Mouse (Mus musculus): Measurements from ENCODE around the gene Traip. TPM values are rescaled to one million over a fixed set of nuclear protein-coding genes. Genes with fewer than 3 reads are reported as not detected.
A peak's percentile ranks its signal among the peaks of the same experiment; 100 is the strongest.

Traip gene
- polyA plus RNA-seq, 1 experiment from 2014 or later = 32.3 TPM

GRCm38 (mm10) chr9:107934146-107934545, 15.8 kb upstream of the Traip start:
- Histone ChIP-seq H3K4me3 (replicated peaks) (no peak overlapping the region), H3K9ac (replicated peaks) (no peak overlapping the region), H3K4me1 (replicated peaks) (peaks cover 25% of the 10 kb centered on the region), H3K27ac (no peak overlapping the region), H3K4me2 (no peak overlapping the region), H3K27me3 (peaks cover 33% of the 10 kb centered on the region), H3K36me3 (no peaks in the 10 kb centered on the region), H3K9me3 (no peaks in the 10 kb centered on the region)
- WGBS = 89% methylated on average over 11 of the region's 11 CpGs
- ATAC-seq (ENCODE audit: insufficient number of reproducible peaks, insufficient read depth, low FRiP score, low TSS enrichment, low read depth) = no peak

- no peaks in the 10 kb centered on the region for H3K36me3 ChIP-seq
- peak within 1 kb of the TSS; percentile 69 for H3K9ac ChIP-seq (replicated peaks)
- no peaks in the 10 kb centered on the region for H3K9me3 ChIP-seq
- H3K27me3 ChIP-seq = peaks cover 33% of the 10 kb centered on the region
- H3K27ac ChIP-seq = no peak within 1 kb of the TSS
- 10% methylated on average over 3 of the region's 3 CpGs for WGBS
- peak within 1 kb of the TSS; percentile 57 for H3K4me3 ChIP-seq (replicated peaks)
- peaks cover 25% of the 10 kb centered on the region for H3K4me1 ChIP-seq (replicated peaks)
- ATAC-seq (ENCODE audit: insufficient number of reproducible peaks, insufficient read depth, low FRiP score, low TSS enrichment, low read depth) = no peak
- H3K4me2 ChIP-seq = peak within 1 kb of the TSS; percentile 93
Observed at GRCm38 (mm10) chr9:107935374-107935773, 14.6 kb upstream of the Traip start, which contains the start of gene Camkv. Camkv (plus strand) TSS chr9:107935674.

GRCm38 (mm10) chr9:107935790-107936214, 14.1 kb upstream of the Traip start:
- Histone ChIP-seq H3K4me1 (replicated peaks) (peaks cover 25% of the 10 kb centered on the region), H3K27ac (no peak overlapping the region), H3K4me3 (replicated peaks) (peak overlapping the region; percentile 57), H3K27me3 (peaks cover 32% of the 10 kb centered on the region), H3K4me2 (peak overlapping the region; percentile 93), H3K9me3 (no peaks in the 10 kb centered on the region), H3K36me3 (no peaks in the 10 kb centered on the region), H3K9ac (replicated peaks) (peak overlapping the region; percentile 69)
- 0 out of 2 replicates have a peak, but pooled peaks have one; percentile 11 for ATAC-seq (ENCODE audit: insufficient number of reproducible peaks, insufficient read depth, low FRiP score, low TSS enrichment, low read depth)
- WGBS = 2% methylated on average over 41 of the region's 41 CpGs

GRCm38 (mm10) chr9:107936215-107936822, 13.6 kb upstream of the Traip start:
- Histone ChIP-seq H3K4me1 (replicated peaks) (peaks cover 25% of the 10 kb centered on the region), H3K4me2 (peak overlapping the region; percentile 93), H3K9ac (replicated peaks) (peak overlapping the region; percentile 69), H3K27me3 (peaks cover 30% of the 10 kb centered on the region), H3K4me3 (replicated peaks) (peak overlapping the region; percentile 57), H3K9me3 (no peaks in the 10 kb centered on the region), H3K36me3 (no peaks in the 10 kb centered on the region), H3K27ac (no peak overlapping the region)
- ATAC-seq (ENCODE audit: insufficient number of reproducible peaks, insufficient read depth, low FRiP score, low TSS enrichment, low read depth) = peak; percentile 40; the same call in 1 of the 2 replicates
- under 1% methylated on average over 29 of the region's 29 CpGs for WGBS

GRCm38 (mm10) chr9:107936831-107937230, 13.1 kb upstream of the Traip start:
- Histone ChIP-seq H3K4me2 (peak overlapping the region; percentile 93), H3K9ac (replicated peaks) (peak overlapping the region; percentile 69; the same call in 1 of the 2 replicates), H3K9me3 (no peaks in the 10 kb centered on the region), H3K4me1 (replicated peaks) (peaks cover 25% of the 10 kb centered on the region), H3K4me3 (replicated peaks) (peak overlapping the region; percentile 57), H3K36me3 (no peaks in the 10 kb centered on the region), H3K27ac (no peak overlapping the region), H3K27me3 (peaks cover 30% of the 10 kb centered on the region)
- ATAC-seq (ENCODE audit: insufficient number of reproducible peaks, insufficient read depth, low FRiP score, low TSS enrichment, low read depth) = no peak
- WGBS = 11% methylated on average over 3 of the region's 3 CpGs

GRCm38 (mm10) chr9:107947241-107948194, 2.4 kb upstream of the Traip start:
- H3K9me3 ChIP-seq = no peaks in the 10 kb centered on the region
- no peak for ATAC-seq (ENCODE audit: insufficient number of reproducible peaks, insufficient read depth, low FRiP score, low TSS enrichment, low read depth)
- H3K4me1 ChIP-seq (replicated peaks) = peaks cover 10% of the 10 kb centered on the region
- no peak overlapping the region for H3K4me3 ChIP-seq (replicated peaks)
- 89% methylated on average over 31 of the region's 31 CpGs for WGBS
- no peak overlapping the region for H3K27ac ChIP-seq
- no peak overlapping the region for H3K4me2 ChIP-seq
- no peaks in the 10 kb centered on the region for H3K27me3 ChIP-seq
- peaks cover 8% of the 10 kb centered on the region; the same call in 1 of the 2 replicates for H3K36me3 ChIP-seq
- no peak overlapping the region for H3K9ac ChIP-seq (replicated peaks)

- H3K9me3 ChIP-seq = no peaks in the 10 kb centered on the region
- H3K36me3 ChIP-seq = peaks cover 8% of the 10 kb centered on the region; the same call in 1 of the 2 replicates
- no peak for ATAC-seq (ENCODE audit: insufficient number of reproducible peaks, insufficient read depth, low FRiP score, low TSS enrichment, low read depth)
- WGBS = 85% methylated on average over 13 of the region's 13 CpGs
- peaks cover 10% of the 10 kb centered on the region for H3K4me1 ChIP-seq (replicated peaks)
- H3K4me2 ChIP-seq = no peak overlapping the region
- no peak overlapping the region for H3K9ac ChIP-seq (replicated peaks)
- no peaks in the 10 kb centered on the region for H3K27me3 ChIP-seq
- H3K27ac ChIP-seq = no peak overlapping the region
- no peak overlapping the region for H3K4me3 ChIP-seq (replicated peaks)
Observed at GRCm38 (mm10) chr9:107949184-107949921, 583 bp upstream of the Traip start.

- peaks cover 11% of the 10 kb centered on the region; the same call in 1 of the 2 replicates for H3K36me3 ChIP-seq
- peak overlapping the region; percentile 80 for H3K27ac ChIP-seq
- H3K9me3 ChIP-seq = no peaks in the 10 kb centered on the region
- H3K27me3 ChIP-seq = no peaks in the 10 kb centered on the region
- H3K4me1 ChIP-seq (replicated peaks) = peaks cover 10% of the 10 kb centered on the region
- H3K4me3 ChIP-seq (replicated peaks) = peak overlapping the region; percentile 69
- H3K4me2 ChIP-seq = peak overlapping the region; percentile 86
- WGBS = 10% methylated on average over 45 of the region's 45 CpGs
- H3K9ac ChIP-seq (replicated peaks) = peak overlapping the region; percentile 66
- ATAC-seq (ENCODE audit: insufficient number of reproducible peaks, insufficient read depth, low FRiP score, low TSS enrichment, low read depth) = peak; percentile 82
Observed at GRCm38 (mm10) chr9:107950460-107951355, 772 bp downstream of the Traip start.

- Histone ChIP-seq H3K4me2 (no peak overlapping the region), H3K4me3 (replicated peaks) (no peak overlapping the region), H3K27ac (no peak overlapping the region), H3K27me3 (no peaks in the 10 kb centered on the region), H3K9me3 (no peaks in the 10 kb centered on the region), H3K4me1 (replicated peaks) (peaks cover 10% of the 10 kb centered on the region), H3K9ac (replicated peaks) (no peak overlapping the region), H3K36me3 (peaks cover 54% of the 10 kb centered on the region)
- ATAC-seq (ENCODE audit: insufficient number of reproducible peaks, insufficient read depth, low FRiP score, low TSS enrichment, low read depth) = no peak
- WGBS = 78% methylated on average over 6 of the region's 6 CpGs
Observed at GRCm38 (mm10) chr9:107955613-107956289, 5.8 kb downstream of the Traip start.

GRCm38 (mm10) chr9:107957141-107957540, 7.2 kb downstream of the Traip start:
- H3K4me2 ChIP-seq = no peak overlapping the region
- no peak for ATAC-seq (ENCODE audit: insufficient number of reproducible peaks, insufficient read depth, low FRiP score, low TSS enrichment, low read depth)
- WGBS = 69% methylated on average over 6 of the region's 6 CpGs
- H3K4me1 ChIP-seq (replicated peaks) = no peaks in the 10 kb centered on the region
- no peak overlapping the region for H3K9ac ChIP-seq (replicated peaks)
- peaks cover 67% of the 10 kb centered on the region for H3K36me3 ChIP-seq
- no peaks in the 10 kb centered on the region for H3K27me3 ChIP-seq
- H3K9me3 ChIP-seq = no peaks in the 10 kb centered on the region
- no peak overlapping the region for H3K4me3 ChIP-seq (replicated peaks)
- no peak overlapping the region for H3K27ac ChIP-seq

Measured in limb, embryonic 12.5 days (tissue).